Comparison of ENCODE assay signal across 8 mouse cellular contexts in the genomic region with DNA sequence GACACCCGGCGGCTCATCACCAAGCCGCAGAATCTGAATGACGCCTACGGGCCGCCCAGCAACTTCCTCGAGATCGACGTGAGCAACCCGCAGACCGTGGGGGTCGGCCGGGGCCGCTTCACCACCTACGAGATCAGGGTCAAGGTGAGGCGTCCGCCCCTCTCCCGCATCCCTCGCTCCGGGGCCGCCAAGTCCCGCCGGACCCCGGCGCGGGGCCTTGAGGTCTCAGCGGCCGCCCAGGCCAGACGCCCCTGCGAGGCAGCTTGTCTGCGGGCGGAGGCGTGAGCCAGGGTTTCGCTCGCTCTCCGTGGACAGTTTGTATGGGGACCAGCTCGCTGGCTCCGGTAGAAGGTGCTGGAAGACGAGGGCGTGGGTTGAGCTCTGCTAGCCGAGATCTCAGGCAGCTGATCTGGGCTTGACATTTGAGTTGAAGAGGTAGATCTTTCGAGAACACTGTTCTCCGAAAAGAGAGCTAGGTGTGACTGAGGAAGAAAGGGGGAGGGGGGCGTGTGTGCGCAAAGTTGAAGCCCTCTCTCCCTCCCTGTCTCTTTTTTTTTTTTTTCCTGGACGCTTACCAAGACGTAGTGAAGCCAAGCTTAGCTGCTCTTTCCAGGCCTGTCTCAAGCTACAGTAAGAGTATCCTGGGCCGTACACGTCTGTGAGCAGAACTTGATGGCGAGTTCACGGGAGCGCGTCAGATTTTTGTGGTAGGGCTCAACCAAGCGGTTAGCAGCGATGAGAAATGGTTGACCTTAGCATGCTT. TPM values are rescaled to one million over a fixed set of nuclear protein-coding genes. Genes with fewer than 3 reads are reported as not detected.
A peak's percentile ranks its signal among the peaks of the same experiment; 100 is the strongest.
DNase-seq lines count a peak whose midpoint lies in the region; ATAC-seq and TF ChIP-seq lines count a peak whose summit lies in the region.

No protein-coding gene starts in this region.

- no peaks in the 10 kb centered on the region for H3K9me3 ChIP-seq in embryonic facial prominence, embryonic 13.5 days
- H3K9me3 ChIP-seq in heart, embryonic 14.5 days (ENCODE audit: control insufficient read depth, low read length): no peaks in the 10 kb centered on the region
- H3K9me3 ChIP-seq in liver, postnatal 0 days (ENCODE audit: low read length): no peaks in the 10 kb centered on the region

- peak; percentile 21 for ATAC-seq in embryonic facial prominence, embryonic 13.5 days (ENCODE audit: insufficient number of reproducible peaks, insufficient read depth, low FRiP score, low TSS enrichment, low read depth)
- peak; percentile 37 for ATAC-seq in heart, embryonic 14.5 days (ENCODE audit: insufficient number of reproducible peaks, insufficient read depth, low FRiP score, low read depth)
- ATAC-seq in liver, postnatal 0 days: peak; percentile 39
- peak; percentile 7; the same call in 1 of the 2 replicates for ATAC-seq in neutrophil, adult 5-6 weeks (ENCODE audit: extremely low read depth, insufficient number of reproducible peaks, low FRiP score, poor library complexity, severe bottlenecking)

- H3K4me2 ChIP-seq in embryonic facial prominence, embryonic 13.5 days: peak overlapping the region; percentile 75
- peak overlapping the region; percentile 76 for H3K4me2 ChIP-seq in heart, embryonic 14.5 days (ENCODE audit: low read length)
- H3K4me2 ChIP-seq in liver, postnatal 0 days (ENCODE audit: low read depth, low read length): peak overlapping the region; percentile 87

- H3K79me3 ChIP-seq in C2C12 (ENCODE audit: low read depth): peaks cover 50% of the 10 kb centered on the region

- peaks cover 2% of the 10 kb centered on the region; the same call in 1 of the 2 replicates for H3K4me1 ChIP-seq in embryonic facial prominence, embryonic 13.5 days
- H3K4me1 ChIP-seq in heart, embryonic 14.5 days (ENCODE audit: control insufficient read depth in 2 of 2, insufficient read depth in 2 of 2, low read length in 2 of 2): peaks cover 5 to 13% of the 10 kb centered on the region in 2 experiments
- peaks cover 29% of the 10 kb centered on the region for H3K4me1 ChIP-seq in liver, postnatal 0 days (ENCODE audit: insufficient read depth)

- under 1% methylated on average over 55 of the region's 55 CpGs for WGBS in embryonic facial prominence, embryonic 13.5 days
- 0% methylated on average over 49 of the region's 55 CpGs for WGBS in heart, embryonic 14.5 days
- WGBS in liver, postnatal 0 days (ENCODE audit: insufficient replicate concordance): under 1% methylated on average over 54 of the region's 55 CpGs

- peak overlapping the region; percentile 94 for H3K9ac ChIP-seq in embryonic facial prominence, embryonic 13.5 days
- peak overlapping the region; percentile 94 for H3K9ac ChIP-seq in heart, embryonic 14.5 days (ENCODE audit: low read length)
- peak overlapping the region; percentile 96 for H3K9ac ChIP-seq in liver, postnatal 0 days (replicated peaks)

- peak; percentile 67 for DNase-seq in T-cell, adult 2 months (ENCODE audit: low spot score)
- peak; percentile 60 to 66 for DNase-seq in kidney, postnatal 36 days
- DNase-seq in liver, postnatal 0 days: peak; percentile 77
- peak; percentile 61 for DNase-seq in urinary bladder, postnatal 14 days (ENCODE audit: low spot score)

- H3K4me3 ChIP-seq in C2C12 (ENCODE audit: insufficient read depth, poor library complexity, severe bottlenecking): peak overlapping the region; percentile 98
- H3K4me3 ChIP-seq in embryonic facial prominence, embryonic 13.5 days: peak overlapping the region; percentile 94
- peak overlapping the region; percentile 85 to 86 for H3K4me3 ChIP-seq in heart, embryonic 14.5 days (ENCODE audit: control insufficient read depth in 1 of 2, insufficient read depth in 1 of 2, low read depth in 1 of 2, low read length in 2 of 2)
- H3K4me3 ChIP-seq in liver, postnatal 0 days (ENCODE audit: low read depth, low read length): peak overlapping the region; percentile 89

- H3K27me3 ChIP-seq in C2C12 (ENCODE audit: control insufficient read depth, insufficient read depth, insufficient read length): no peaks in the 10 kb centered on the region
- no peaks in the 10 kb centered on the region for H3K27me3 ChIP-seq in embryonic facial prominence, embryonic 13.5 days
- no peaks in the 10 kb centered on the region for H3K27me3 ChIP-seq in heart, embryonic 14.5 days (ENCODE audit: control insufficient read depth, insufficient read depth, low read length)
- no peaks in the 10 kb centered on the region for H3K27me3 ChIP-seq in liver, postnatal 0 days (ENCODE audit: insufficient read depth, low read length)

- H3K36me3 ChIP-seq in C2C12 (ENCODE audit: control insufficient read depth, insufficient read depth): peaks cover 28% of the 10 kb centered on the region
- peaks cover 5% of the 10 kb centered on the region; the same call in 1 of the 2 replicates for H3K36me3 ChIP-seq in embryonic facial prominence, embryonic 13.5 days
- peaks cover 29% of the 10 kb centered on the region; the same call in 1 of the 2 replicates for H3K36me3 ChIP-seq in heart, embryonic 14.5 days (ENCODE audit: control insufficient read depth, insufficient read depth, low read length)
- no peaks in the 10 kb centered on the region; the same call in 1 of the 2 replicates for H3K36me3 ChIP-seq in liver, postnatal 0 days (replicated peaks; ENCODE audit: insufficient read depth, low read length)

- H3K27ac ChIP-seq in embryonic facial prominence, embryonic 13.5 days: peak overlapping the region; percentile 98
- H3K27ac ChIP-seq in heart, embryonic 14.5 days (replicated peaks in 1 of 2; ENCODE audit: control insufficient read depth in 1 of 2, insufficient read depth in 1 of 2, low read depth in 2 of 2, low read length in 2 of 2): peak overlapping the region; percentile 80 to 98
- peak overlapping the region; percentile 97 for H3K27ac ChIP-seq in liver, postnatal 0 days (ENCODE audit: low read depth)

- peaks cover 54% of the 10 kb centered on the region for H3K79me2 ChIP-seq in C2C12 (ENCODE audit: control insufficient read depth, insufficient read depth)

- peak overlapping the region; percentile 71 for H3ac ChIP-seq in C2C12 (ENCODE audit: control insufficient read depth, insufficient read length, low read depth)

- TF ChIP-seq EP300 in liver, postnatal 0 days (IDR thresholded peaks at IDR 0.05; ENCODE audit: low read depth): no peak

- TF ChIP-seq CTCF in C2C12 (IDR thresholded peaks at IDR 0.05; ENCODE audit: control insufficient read depth, insufficient read depth, insufficient read length): no peak
- TF ChIP-seq CTCF in liver, postnatal 0 days (IDR thresholded peaks at IDR 0.05; ENCODE audit: low read depth): no peak

TF ChIP-seq in C2C12, 6 proteins besides CTCF, POLR2A, EP300 and RAD21:
- TF ChIP-seq USF1 (IDR thresholded peaks at IDR 0.05; ENCODE audit: low read depth): no peak
- no peak for TF ChIP-seq MAX (IDR thresholded peaks at IDR 0.05)
- no peak for TF ChIP-seq MYOG (IDR thresholded peaks at IDR 0.05; ENCODE audit: control insufficient read depth, extremely low read depth, insufficient read length)
- no peak for TF ChIP-seq MYOD1 (IDR thresholded peaks at IDR 0.05; ENCODE audit: control insufficient read depth, insufficient read length, low read depth)
- TF ChIP-seq CEBPB (IDR thresholded peaks at IDR 0.05; ENCODE audit: low read depth): no peak
- no peak for TF ChIP-seq FOSL1 (IDR thresholded peaks at IDR 0.05; ENCODE audit: insufficient read depth, low read length, poor library complexity, severe bottlenecking)

RNA-seq across cellular contexts. Expression of a gene that starts 0.7 kb away (rescaled TPM):
- polyA plus RNA-seq in C2C12 (2012; fragmentation: generic; extraction: Trizol): 174 TPM
- 307 and 355 TPM in 2 replicates for polyA plus RNA-seq in embryonic facial prominence, embryonic 13.5 days (2015; fragmentation: Nextera tagmentation; extraction: Ambion mirVana)
- polyA plus RNA-seq in heart, embryonic 14.5 days (2014; fragmentation: Nextera tagmentation; extraction: Ambion mirVana): 340 and 342 TPM in 2 replicates
- 173 and 176 TPM in 2 replicates for polyA plus RNA-seq in liver, postnatal 0 days (2015; fragmentation: Nextera tagmentation; extraction: Ambion mirVana)
- 62.6 and 71.9 TPM in 2 replicates for total RNA-seq in neutrophil, adult 5-6 weeks (2017)

RNA-seq across cellular contexts. Expression of a gene that starts 24.2 kb away (rescaled TPM):
- polyA plus RNA-seq in C2C12 (2012; fragmentation: generic; extraction: Trizol): 4.7 TPM
- 6.7 and 7.1 TPM in 2 replicates for polyA plus RNA-seq in embryonic facial prominence, embryonic 13.5 days (2015; fragmentation: Nextera tagmentation; extraction: Ambion mirVana)
- 15.4 and 15.9 TPM in 2 replicates for polyA plus RNA-seq in heart, embryonic 14.5 days (2014; fragmentation: Nextera tagmentation; extraction: Ambion mirVana)
- polyA plus RNA-seq in liver, postnatal 0 days (2015; fragmentation: Nextera tagmentation; extraction: Ambion mirVana): 2.3 and 2.9 TPM in 2 replicates
- 6.4 and 7.1 TPM in 2 replicates for total RNA-seq in neutrophil, adult 5-6 weeks (2017)

Comparison
In these comparisons a context has a peak if more than half of its experiments do, and no peak if none do; other contexts are left out.
1. Peak in every context shown above with its lines: DNase-seq, ATAC-seq, H3K4me3 ChIP-seq and H3K27ac ChIP-seq.